Mouse (Mus musculus): ENCODE measurements around the gene Gnb1.

GRCm38 (mm10) chr4:155568632-155569370 is 77.6 kb downstream of the Gnb1 start:
- no peak for TF ChIP-seq CTCF (IDR thresholded peaks at IDR 0.05)
- TF ChIP-seq EP300 (IDR thresholded peaks at IDR 0.05) = no peak

Measured in lung, postnatal 0 days (tissue).